Mouse (Mus musculus) thymus, adult 2 months (tissue): ENCODE measurements around the gene Calhm6.

Source experiments
- CTCF ChIP-seq: fragments of 200-500 bp; IDR thresholded peaks from 2 replicates; pipeline ENCODE4 v1.5.1; 2012; ENCODE audit warnings: mild to moderate bottlenecking, control low read depth, low read length, moderate library complexity, borderline replicate concordance; ENCODE audit not compliant: control insufficient read depth, poor library complexity, insufficient read depth; ENCODE audit errors: extremely low read depth
- POLR2A ChIP-seq: fragments of 200-500 bp; IDR thresholded peaks from 2 replicates; pipeline ENCODE4 v1.6.1; 2012; ENCODE audit warnings: mild to moderate bottlenecking, low read length, control low read depth, moderate library complexity; ENCODE audit not compliant: control insufficient read depth, poor library complexity, insufficient read depth; ENCODE audit errors: extremely low read depth

DNA sequence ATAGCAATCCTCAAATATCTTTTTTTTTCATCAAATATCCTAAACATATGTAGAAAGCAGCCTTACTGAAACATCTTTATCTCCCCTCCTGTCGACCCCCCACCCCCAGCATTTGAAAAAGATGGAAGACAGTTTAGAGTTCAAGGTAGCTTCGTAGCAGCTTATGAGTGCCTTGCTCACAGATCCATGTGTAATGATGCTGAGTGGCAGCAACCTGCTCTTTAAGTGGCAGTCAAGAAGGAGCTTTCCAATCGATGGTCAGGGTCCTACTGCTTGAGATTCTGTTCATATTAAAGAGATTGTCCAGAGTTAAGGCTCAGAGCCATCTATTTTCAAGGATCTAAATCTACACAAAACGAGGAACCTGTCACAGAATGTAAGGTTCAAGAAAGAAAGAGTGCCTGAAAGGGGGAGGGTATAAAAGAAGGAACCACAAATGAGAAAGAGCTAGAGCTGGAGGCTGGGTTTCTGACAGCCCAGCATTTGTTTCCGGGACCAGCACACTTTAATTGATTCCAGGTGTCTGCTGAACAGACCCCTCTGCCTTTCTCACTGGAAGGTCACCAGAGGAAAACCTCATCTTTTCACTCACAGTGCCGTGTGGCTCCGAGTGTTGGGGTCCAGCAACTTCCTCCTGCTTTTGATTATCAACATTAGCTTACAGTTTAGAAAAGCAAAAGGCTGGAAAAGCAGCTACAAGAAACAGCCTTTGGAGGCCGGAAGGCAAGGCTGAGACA lies 48.3 kb upstream of the Calhm6 start:
- TF ChIP-seq CTCF (no peak), POLR2A (no peak)
